29 mouse cellular contexts compared by ENCODE assay signal in genomic region chr5:72907402-72907801, GRCm38 (mm10). TPM values are rescaled to one million over a fixed set of nuclear protein-coding genes. Genes with fewer than 3 reads are reported as not detected.
DNase-seq lines count a peak whose midpoint lies in the region; ATAC-seq and TF ChIP-seq lines count a peak whose summit lies in the region.
"Had no signal": no experiment of that assay in that cellular context is flagged by ENCODE, and none has a peak within 500 bp of the region (broad histone marks: within the 10 kb centered on the region; RNA-seq: fewer than 3 reads in every experiment).

No protein-coding gene starts in this region.

- H3K4me1 ChIP-seq in lung, postnatal 0 days (ENCODE audit: insufficient read depth, low read depth, low read length) = no peaks in the 10 kb centered on the region
- H3K4me1 ChIP-seq: embryonic facial prominence, embryonic 13.5 days; limb, embryonic 13.5 days; neural tube, embryonic 12.5 days; stomach, embryonic 15.5 days had no signal

- no peaks in the 10 kb centered on the region for H3K27me3 ChIP-seq in lung, postnatal 0 days (replicated peaks; ENCODE audit: insufficient read depth, low read length)
- H3K27me3 ChIP-seq: embryonic facial prominence, embryonic 13.5 days; heart, embryonic 12.5 days; neural tube, embryonic 12.5 days; stomach, embryonic 15.5 days had no signal

- no peaks in the 10 kb centered on the region for H3K36me3 ChIP-seq in lung, postnatal 0 days (ENCODE audit: insufficient read depth, low read length)
- H3K36me3 ChIP-seq: embryonic facial prominence, embryonic 13.5 days; heart, embryonic 12.5 days; limb, embryonic 13.5 days; neural tube, embryonic 12.5 days; stomach, embryonic 15.5 days had no signal

- no peak overlapping the region for H3K27ac ChIP-seq in lung, postnatal 0 days (ENCODE audit: low read length)
- H3K27ac ChIP-seq: embryonic facial prominence, embryonic 13.5 days; hindbrain, embryonic 14.5 days; limb, embryonic 13.5 days; neural tube, embryonic 12.5 days; stomach, embryonic 15.5 days had no signal

- H3K4me3 ChIP-seq in lung, postnatal 0 days (ENCODE audit: low read depth, low read length) = no peak overlapping the region
- H3K4me3 ChIP-seq: embryonic facial prominence, embryonic 13.5 days; gastrocnemius, adult 2 months; heart, embryonic 12.5 days; limb, embryonic 13.5 days; myocyte; neural tube, embryonic 12.5 days; stomach, embryonic 15.5 days had no signal

- peak; percentile 31; the same call in 1 of the 2 replicates for ATAC-seq in lung, postnatal 0 days
- ATAC-seq in common myeloid progenitor, adult 5-6 weeks (replicated peaks; ENCODE audit: low read depth, poor library complexity, severe bottlenecking) = peak; percentile 72
- peak; percentile 87 for ATAC-seq in megakaryocyte, adult 5-6 weeks (ENCODE audit: poor library complexity, severe bottlenecking)
- ATAC-seq: forebrain, embryonic 16.5 days; intestine, postnatal 0 days; midbrain, embryonic 16.5 days had no signal

- DNase-seq in lung, postnatal 0 days (ENCODE audit: low spot score) = peak; percentile 68
- DNase-seq in lung, postnatal 14 days = no peak
- DNase-seq in layer of hippocampus, postnatal 10 days (ENCODE audit: low spot score in 2 of 2) = no peak
- no peak for DNase-seq in spleen, postnatal 10 days (ENCODE audit: low spot score in 2 of 2)
- no peak for DNase-seq in B cell, adult 2 months
- DNase-seq: adrenal gland, postnatal 10 days; cerebellum, adult 11-12 months; cerebellum, adult 9-11 months; gastrocnemius, adult 2 months; heart, adult 18-20 months; heart, postnatal 4 days; kidney, adult 9 months; kidney, postnatal 10 days; layer of hippocampus, adult 9-11 months; right cerebral cortex, postnatal 14 days had no signal

- TF ChIP-seq CTCF in lung, postnatal 0 days (IDR thresholded peaks at IDR 0.05) = no peak

- 62% methylated on average over 6 of the region's 6 CpGs for WGBS in lung, postnatal 0 days

- H3K9me3 ChIP-seq in lung, postnatal 0 days (ENCODE audit: low read length) = no peaks in the 10 kb centered on the region
- H3K9me3 ChIP-seq: embryonic facial prominence, embryonic 13.5 days; heart, embryonic 12.5 days; limb, embryonic 13.5 days; neural tube, embryonic 12.5 days; stomach, embryonic 15.5 days had no signal

- H3K9ac ChIP-seq in lung, postnatal 0 days (replicated peaks; ENCODE audit: low read depth) = no peak overlapping the region
- H3K9ac ChIP-seq: embryonic facial prominence, embryonic 13.5 days; heart, embryonic 12.5 days; hindbrain, embryonic 14.5 days; limb, embryonic 13.5 days; neural tube, embryonic 12.5 days; stomach, embryonic 15.5 days had no signal

- no peak overlapping the region for H3K4me2 ChIP-seq in lung, postnatal 0 days (replicated peaks; ENCODE audit: low read depth, low read length)
- H3K4me2 ChIP-seq: embryonic facial prominence, embryonic 13.5 days; heart, embryonic 12.5 days; hindbrain, embryonic 14.5 days; limb, embryonic 13.5 days; liver, embryonic 11.5 days; midbrain, embryonic 11.5 days; neural tube, embryonic 12.5 days; stomach, embryonic 15.5 days had no signal

- no peak for TF ChIP-seq EP300 in lung, postnatal 0 days (IDR thresholded peaks at IDR 0.05)

RNA-seq across cellular contexts. Expression of gene Slain2, which starts 6.7 kb away (rescaled TPM):
- 13.4 and 14.1 TPM in 2 replicates for polyA plus RNA-seq in lung, postnatal 0 days (2015; fragmentation: Nextera tagmentation; extraction: Ambion mirVana)
- 44.3 and 58.4 TPM in 2 replicates for total RNA-seq in common myeloid progenitor, adult 5-6 weeks (2017)
- 61.0 and 75.2 TPM in 2 replicates for total RNA-seq in megakaryocyte, adult 5-6 weeks (2015)
- total RNA-seq in megakaryocyte, adult 5-6 weeks (2017) = 70.6 and 73.8 TPM in 2 replicates
- total RNA-seq in layer of hippocampus, postnatal 10 days (2021) = 10 to 100 TPM; 31.2 to 33.4 TPM

RNA-seq across cellular contexts. Expression of gene Tec, which starts 39.1 kb away (rescaled TPM):
- polyA plus RNA-seq in lung, postnatal 0 days (2015; fragmentation: Nextera tagmentation; extraction: Ambion mirVana) = 4.2 and 4.6 TPM in 2 replicates
- total RNA-seq in common myeloid progenitor, adult 5-6 weeks (2017) = 47.5 and 57.8 TPM in 2 replicates
- total RNA-seq in megakaryocyte, adult 5-6 weeks (2015) = 33.4 and 38.9 TPM in 2 replicates
- 56.6 and 64.5 TPM in 2 replicates for total RNA-seq in megakaryocyte, adult 5-6 weeks (2017)
- 1 to 10 TPM; 2.1 to 2.4 TPM for total RNA-seq in layer of hippocampus, postnatal 10 days (2021)

Comparison
In these comparisons a context has a peak if more than half of its experiments do, and no peak if none do; other contexts are left out.
1. ATAC-seq: peak in every context shown above with its lines; median percentile 87 in megakaryocyte, adult 5-6 weeks; 72 in common myeloid progenitor, adult 5-6 weeks; 31 in lung, postnatal 0 days.
2. RNA of gene Tec, which starts 39.1 kb away (total RNA-seq): 33.4 to 64.5 TPM in megakaryocyte, adult 5-6 weeks and 47.5 to 57.8 TPM in common myeloid progenitor, adult 5-6 weeks; 2.1 to 2.4 TPM in layer of hippocampus, postnatal 10 days; every median in the first group is over 10 times any median in the second.